Mouse (Mus musculus): Measurements from ENCODE around the gene Dpp8.
A peak's percentile ranks its signal among the peaks of the same experiment; 100 is the strongest.
"Not testable (repeated sequence)": the region's sequence is repeated elsewhere in the genome, so short reads cannot be mapped to it uniquely, and the experiment has no call there.

Gene Dpp8

GRCm38 (mm10) chr9:65021887-65022579, 10.2 kb upstream of the Dpp8 start:
- no peak for DNase-seq (ENCODE audit: low spot score in 2 of 2)

- no peak for DNase-seq (ENCODE audit: low spot score in 2 of 2)
These were observed 9.6 kb upstream of the Dpp8 start for GRCm38 (mm10) chr9:65022580-65023135.

- DNase-seq (ENCODE audit: low spot score in 2 of 2) = no peak
These were observed 8.8 kb upstream of the Dpp8 start for GRCm38 (mm10) chr9:65023447-65023846.

GRCm38 (mm10) chr9:65027241-65027640, 5.0 kb upstream of the Dpp8 start:
- no peak for DNase-seq (ENCODE audit: low spot score in 2 of 2)

GRCm38 (mm10) chr9:65028313-65028712, 3.9 kb upstream of the Dpp8 start:
- no peak for DNase-seq (ENCODE audit: low spot score in 2 of 2)

GRCm38 (mm10) chr9:65031355-65031754, 859 bp upstream of the Dpp8 start:
- DNase-seq (ENCODE audit: low spot score in 2 of 2) = not testable (repeated sequence)

- DNase-seq (ENCODE audit: low spot score in 2 of 2) = no peak
These were observed 333 bp upstream of the Dpp8 start for GRCm38 (mm10) chr9:65031894-65032268.

- DNase-seq (ENCODE audit: low spot score in 2 of 2) = peak in 1 of 2 experiments; percentile 55
These were observed 4.2 kb downstream of the Dpp8 start for GRCm38 (mm10) chr9:65036456-65036855.

GRCm38 (mm10) chr9:65036861-65037260, 4.6 kb downstream of the Dpp8 start:
- DNase-seq (ENCODE audit: low spot score in 2 of 2) = no peak

GRCm38 (mm10) chr9:65041430-65041829, 9.2 kb downstream of the Dpp8 start:
- DNase-seq (ENCODE audit: low spot score in 2 of 2) = no peak

- DNase-seq (ENCODE audit: low spot score in 2 of 2) = no peak
These were observed 14.8 kb downstream of the Dpp8 start for GRCm38 (mm10) chr9:65046993-65047392.

- DNase-seq (ENCODE audit: low spot score in 2 of 2) = no peak
These were observed 17.2 kb downstream of the Dpp8 start for GRCm38 (mm10) chr9:65049422-65049821.

- no peak for DNase-seq (ENCODE audit: low spot score in 2 of 2)
These were observed 18.8 kb downstream of the Dpp8 start for GRCm38 (mm10) chr9:65050981-65051380.

GRCm38 (mm10) chr9:65064251-65064650, 32.0 kb downstream of the Dpp8 start:
- DNase-seq (ENCODE audit: low spot score in 2 of 2) = no peak

- no peak for DNase-seq (ENCODE audit: low spot score in 2 of 2)
These were observed 38.4 kb downstream of the Dpp8 start for GRCm38 (mm10) chr9:65070587-65070986.

GRCm38 (mm10) chr9:65073555-65073954, 41.3 kb downstream of the Dpp8 start:
- no peak for DNase-seq (ENCODE audit: low spot score in 2 of 2)

- DNase-seq (ENCODE audit: low spot score in 2 of 2) = no peak
These were observed 42.0 kb downstream of the Dpp8 start for GRCm38 (mm10) chr9:65074251-65074650.

- DNase-seq (ENCODE audit: low spot score in 2 of 2) = no peak
These were observed 42.8 kb downstream of the Dpp8 start for GRCm38 (mm10) chr9:65074855-65075493.

- DNase-seq (ENCODE audit: low spot score in 2 of 2) = no peak
These were observed 45.3 kb downstream of the Dpp8 start for GRCm38 (mm10) chr9:65077536-65077935.

GRCm38 (mm10) chr9:65080141-65080540, 47.9 kb downstream of the Dpp8 start:
- DNase-seq (ENCODE audit: low spot score in 2 of 2) = not testable (repeated sequence)

GRCm38 (mm10) chr9:65083075-65083765, 51.0 kb downstream of the Dpp8 start:
- DNase-seq (ENCODE audit: low spot score in 2 of 2) = peak in 1 of 2 experiments; percentile 10

- no peak for DNase-seq (ENCODE audit: low spot score in 2 of 2)
These were observed 52.1 kb downstream of the Dpp8 start for GRCm38 (mm10) chr9:65084198-65084807.

Data from frontal cortex, postnatal 36 days (tissue).